Mouse (Mus musculus): ENCODE data around the gene Pcp4l1. TPM values are rescaled to one million over a fixed set of nuclear protein-coding genes. Genes with fewer than 3 reads are reported as not detected.

Pcp4l1 gene
- polyA plus RNA-seq, 1 experiment from 2014 or later, result 7.3 TPM

DNA sequence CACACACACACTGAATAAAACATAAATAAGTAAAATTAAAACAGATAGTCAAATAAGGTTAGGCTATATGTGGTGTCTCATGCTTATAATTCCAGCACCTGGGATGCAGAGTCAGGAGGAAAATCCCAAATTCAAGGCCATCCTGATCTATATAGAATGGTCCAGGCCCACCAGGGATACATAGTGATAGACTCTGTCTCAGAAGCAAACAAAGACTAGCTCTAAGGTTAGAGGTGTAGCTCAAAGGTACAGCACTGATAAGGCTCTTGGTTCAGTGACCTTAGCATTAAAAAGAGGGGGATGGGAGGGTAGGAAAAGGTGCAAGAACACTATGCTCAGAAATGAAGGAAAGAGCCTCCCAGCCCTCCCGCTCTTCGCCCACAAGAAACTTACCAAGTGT, 60.5 kb downstream of the Pcp4l1 start:
- WGBS, result 98% methylated on average over 2 of the region's 2 CpGs
- H3K9me3 ChIP-seq, result no peaks in the 10 kb centered on the region
- H3K27ac ChIP-seq, result no peak overlapping the region
- H3K4me1 ChIP-seq, result no peaks in the 10 kb centered on the region
- no peak overlapping the region for H3K4me3 ChIP-seq
- peaks cover 94% of the 10 kb centered on the region for H3K36me3 ChIP-seq (replicated peaks)
- DNase-seq (ENCODE audit: extremely low spot score, low spot score), result no peak
- H3K27me3 ChIP-seq (ENCODE audit: poor library complexity, severe bottlenecking), result no peaks in the 10 kb centered on the region

DNA sequence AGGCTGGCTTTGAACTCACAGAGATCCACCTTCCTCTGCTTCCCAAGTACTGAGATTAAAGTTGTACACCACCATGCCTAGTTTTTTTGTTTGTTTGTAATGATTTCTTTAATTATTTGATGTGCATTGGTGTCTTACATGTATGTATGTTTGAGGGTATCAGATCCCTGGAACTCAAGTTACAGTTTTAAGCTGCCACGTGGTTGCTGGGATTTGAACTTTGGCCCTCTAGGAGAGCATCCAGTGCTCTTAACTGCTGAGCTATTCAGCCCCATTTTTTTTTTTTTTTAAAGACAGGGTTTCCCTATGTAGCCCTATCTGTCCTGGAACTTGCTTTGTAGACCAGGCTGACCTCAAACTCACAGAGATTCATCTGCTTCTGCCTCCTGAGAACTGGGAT, 65.1 kb downstream of the Pcp4l1 start:
- no peak for DNase-seq (ENCODE audit: extremely low spot score, low spot score)
- Histone ChIP-seq H3K36me3 (replicated peaks) (peaks cover 89% of the 10 kb centered on the region), H3K4me3 (no peak overlapping the region), H3K4me1 (no peaks in the 10 kb centered on the region), H3K27ac (no peak overlapping the region), H3K9me3 (no peaks in the 10 kb centered on the region), H3K27me3 (ENCODE audit: poor library complexity, severe bottlenecking) (no peaks in the 10 kb centered on the region)
- 87% methylated on average over 1 of the region's 1 CpGs for WGBS

DNA sequence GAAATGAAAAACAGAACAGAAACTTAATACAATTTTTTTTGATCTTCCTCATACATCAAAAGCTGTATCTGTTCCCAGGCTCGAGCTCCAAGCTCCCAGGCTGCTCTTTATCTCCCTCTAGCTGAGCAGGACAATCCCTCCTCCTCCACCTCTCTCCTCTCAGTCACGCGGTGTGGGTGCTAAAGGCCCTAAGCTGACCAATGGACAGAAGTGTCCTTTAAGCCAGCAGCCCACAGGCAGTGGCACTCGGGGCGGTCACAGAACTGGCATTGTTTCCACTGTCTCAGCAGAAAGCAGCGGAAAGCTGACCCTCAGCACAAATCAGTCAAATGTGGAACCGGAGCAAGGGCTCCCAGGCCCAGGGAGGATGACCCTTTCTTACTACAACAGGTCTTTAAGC, 66.8 kb downstream of the Pcp4l1 start:
- no peak overlapping the region for H3K27ac ChIP-seq
- no peaks in the 10 kb centered on the region for H3K27me3 ChIP-seq (ENCODE audit: poor library complexity, severe bottlenecking)
- 51% methylated on average over 7 of the region's 7 CpGs for WGBS
- DNase-seq (ENCODE audit: extremely low spot score, low spot score), result no peak
- no peaks in the 10 kb centered on the region for H3K9me3 ChIP-seq
- H3K4me3 ChIP-seq, result no peak overlapping the region
- H3K4me1 ChIP-seq, result no peaks in the 10 kb centered on the region
- peaks cover 72% of the 10 kb centered on the region for H3K36me3 ChIP-seq (replicated peaks)

DNA sequence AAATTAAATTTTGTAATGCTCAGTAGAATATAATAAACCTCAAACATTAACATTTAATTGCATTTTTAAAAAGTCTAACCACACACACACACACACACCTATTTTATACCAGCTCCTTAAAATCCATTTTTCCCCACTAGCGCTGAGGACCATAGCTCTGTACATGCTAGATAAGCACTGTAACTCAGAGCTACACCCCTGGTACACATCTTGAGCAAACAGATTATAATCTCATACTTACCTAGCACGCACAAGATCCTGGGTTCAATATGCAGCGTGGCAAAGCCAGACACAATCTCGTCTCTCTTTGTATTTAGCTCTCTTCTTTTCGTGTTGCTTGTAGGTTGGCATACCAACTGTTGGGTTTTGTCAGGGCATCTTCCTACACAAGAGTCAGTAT, 71.7 kb downstream of the Pcp4l1 start:
- Histone ChIP-seq H3K9me3 (no peaks in the 10 kb centered on the region), H3K36me3 (replicated peaks) (peaks cover 26% of the 10 kb centered on the region), H3K4me3 (no peak overlapping the region), H3K27me3 (ENCODE audit: poor library complexity, severe bottlenecking) (no peaks in the 10 kb centered on the region), H3K27ac (no peak overlapping the region), H3K4me1 (peaks cover 13% of the 10 kb centered on the region)
- no peak for DNase-seq (ENCODE audit: extremely low spot score, low spot score)
- WGBS, result 91% methylated on average over 5 of the region's 5 CpGs

Other genes starting within 250 kb of the Pcp4l1 start
- 0.09 TPM in 1 of 2 replicates, not detected in the other for gene Fcgr2b, start 219.7 kb downstream of the Pcp4l1 start, polyA plus RNA-seq (2016; fragmentation: Nextera tagmentation; extraction: Ambion mirVana)
- 0.11 TPM in 1 of 2 replicates, not detected in the other for gene Fcgr4, start 177.3 kb downstream of the Pcp4l1 start, polyA plus RNA-seq (2016; fragmentation: Nextera tagmentation; extraction: Ambion mirVana)
- 3.2 and 4.5 TPM in 2 replicates for gene Fcgr3, start 131.3 kb downstream of the Pcp4l1 start, polyA plus RNA-seq (2016; fragmentation: Nextera tagmentation; extraction: Ambion mirVana)
- gene Cfap126, start 82.3 kb downstream of the Pcp4l1 start, polyA plus RNA-seq (2016; fragmentation: Nextera tagmentation; extraction: Ambion mirVana), result 2.2 and 2.8 TPM in 2 replicates
- gene Sdhc, start 45.7 kb downstream of the Pcp4l1 start, polyA plus RNA-seq (2016; fragmentation: Nextera tagmentation; extraction: Ambion mirVana), result 266 and 273 TPM in 2 replicates
- 0.16 and 0.22 TPM in 2 replicates for gene Mpz, start 45.6 kb downstream of the Pcp4l1 start, polyA plus RNA-seq (2016; fragmentation: Nextera tagmentation; extraction: Ambion mirVana)
- 0.12 and 0.24 TPM in 2 replicates for gene Nr1i3, start 17.7 kb upstream of the Pcp4l1 start, polyA plus RNA-seq (2016; fragmentation: Nextera tagmentation; extraction: Ambion mirVana)
- 31.0 and 37.2 TPM in 2 replicates for gene Tomm40l, start 26.2 kb upstream of the Pcp4l1 start, polyA plus RNA-seq (2016; fragmentation: Nextera tagmentation; extraction: Ambion mirVana)
- 2.9 and 4.2 TPM in 2 replicates for gene Apoa2, start 28.8 kb upstream of the Pcp4l1 start, polyA plus RNA-seq (2016; fragmentation: Nextera tagmentation; extraction: Ambion mirVana)
- gene Fcer1g, start 38.1 kb upstream of the Pcp4l1 start, polyA plus RNA-seq (2016; fragmentation: Nextera tagmentation; extraction: Ambion mirVana), result 12.0 and 12.1 TPM in 2 replicates
- 9.3 and 10.8 TPM in 2 replicates for gene Adamts4, start 54.2 kb upstream of the Pcp4l1 start, polyA plus RNA-seq (2016; fragmentation: Nextera tagmentation; extraction: Ambion mirVana)
- gene Ndufs2, start 55.1 kb upstream of the Pcp4l1 start, polyA plus RNA-seq (2016; fragmentation: Nextera tagmentation; extraction: Ambion mirVana), result 270 and 274 TPM in 2 replicates
- 60.5 and 65.2 TPM in 2 replicates for gene B4galt3, start 74.1 kb upstream of the Pcp4l1 start, polyA plus RNA-seq (2016; fragmentation: Nextera tagmentation; extraction: Ambion mirVana)
- 51.5 and 58.0 TPM in 2 replicates for gene Ppox, start 84.9 kb upstream of the Pcp4l1 start, polyA plus RNA-seq (2016; fragmentation: Nextera tagmentation; extraction: Ambion mirVana)
- gene Usp21, start 91.7 kb upstream of the Pcp4l1 start, polyA plus RNA-seq (2016; fragmentation: Nextera tagmentation; extraction: Ambion mirVana), result 94.1 and 95.9 TPM in 2 replicates
- 94.3 and 98.6 TPM in 2 replicates for gene Ufc1, start 98.8 kb upstream of the Pcp4l1 start, polyA plus RNA-seq (2016; fragmentation: Nextera tagmentation; extraction: Ambion mirVana)
- gene Dedd, start 132.9 kb upstream of the Pcp4l1 start, polyA plus RNA-seq (2016; fragmentation: Nextera tagmentation; extraction: Ambion mirVana), result 41.8 and 46.5 TPM in 2 replicates
- 37.1 and 38.0 TPM in 2 replicates for gene Nit1, start 149.4 kb upstream of the Pcp4l1 start, polyA plus RNA-seq (2016; fragmentation: Nextera tagmentation; extraction: Ambion mirVana)
- 158 and 159 TPM in 2 replicates for gene Pfdn2, start 149.4 kb upstream of the Pcp4l1 start, polyA plus RNA-seq (2016; fragmentation: Nextera tagmentation; extraction: Ambion mirVana)
- 2.7 and 2.8 TPM in 2 replicates for gene Klhdc9, start 164.5 kb upstream of the Pcp4l1 start, polyA plus RNA-seq (2016; fragmentation: Nextera tagmentation; extraction: Ambion mirVana)
- 0.92 and 0.94 TPM in 2 replicates for gene Nectin4, start 173.8 kb upstream of the Pcp4l1 start, polyA plus RNA-seq (2016; fragmentation: Nextera tagmentation; extraction: Ambion mirVana)
- 0.74 and 0.91 TPM in 2 replicates for gene Arhgap30, start 192.7 kb upstream of the Pcp4l1 start, polyA plus RNA-seq (2016; fragmentation: Nextera tagmentation; extraction: Ambion mirVana)
- gene Usf1, start 215.0 kb upstream of the Pcp4l1 start, polyA plus RNA-seq (2016; fragmentation: Nextera tagmentation; extraction: Ambion mirVana), result 128 and 132 TPM in 2 replicates
- 6.1 and 6.5 TPM in 2 replicates for gene Tstd1, start 222.6 kb upstream of the Pcp4l1 start, polyA plus RNA-seq (2016; fragmentation: Nextera tagmentation; extraction: Ambion mirVana)
- 16.2 and 16.5 TPM in 2 replicates for gene F11r, start 241.3 kb upstream of the Pcp4l1 start, polyA plus RNA-seq (2016; fragmentation: Nextera tagmentation; extraction: Ambion mirVana)

Measured in forebrain, embryonic 10.5 days (tissue).